Mouse (Mus musculus) midbrain, postnatal 0 days (tissue): ENCODE results near the gene Lclat1. TPM values are rescaled to one million over a fixed set of nuclear protein-coding genes. Genes with fewer than 3 reads are reported as not detected.
"Not testable (repeated sequence)": the region's sequence is repeated elsewhere in the genome, so short reads cannot be mapped to it uniquely, and the experiment has no call there.

Experiments
- ATAC-seq: fragments of 200-750 bp; cut with Nextera tagmentation; 2 replicates; pipeline ENCODE4 v1.8.0; 2017; ENCODE audit warnings: moderate number of reproducible peaks, mild to moderate bottlenecking, moderate TSS enrichment, moderate library complexity; ENCODE audit not compliant: low FRiP score
- DNase-seq: peaks from one replicate; pipeline ENCODE4 v3.0.0-alpha.2; 2015; ENCODE audit warnings: low spot score
- H3K27ac ChIP-seq: fragments of 300-500 bp; sonication (generic); 2 replicates; pipeline ENCODE4 v1.5.1; 2014; ENCODE audit warnings: low read depth, mild to moderate bottlenecking, low read length, mixed read lengths
- H3K27me3 ChIP-seq: fragments of 300-500 bp; sonication (generic); 2 replicates; pipeline ENCODE4 v1.6.1; 2014; ENCODE audit warnings: low read length, control low read depth, mixed read lengths; ENCODE audit not compliant: insufficient read depth
- H3K36me3 ChIP-seq: fragments of 300-500 bp; sonication (generic); 2 replicates; pipeline ENCODE4 v1.6.1; 2014; ENCODE audit warnings: low read length, control low read depth, mixed read lengths; ENCODE audit not compliant: insufficient read depth
- H3K4me1 ChIP-seq: fragments of 300-500 bp; sonication (generic); 2 replicates; pipeline ENCODE4 v1.6.1; 2014; ENCODE audit warnings: mild to moderate bottlenecking, control low read depth, antibody characterized with exemption, low read length, mixed read lengths; ENCODE audit not compliant: insufficient read depth
- H3K4me2 ChIP-seq: fragments of 300-500 bp; sonication (generic); 2 replicates; pipeline ENCODE4 v1.6.1; 2014; ENCODE audit warnings: low read depth, mild to moderate bottlenecking, low read length, mixed read lengths; ENCODE audit not compliant: poor library complexity, severe bottlenecking
- H3K4me3 ChIP-seq: fragments of 300-500 bp; sonication (generic); 2 replicates; pipeline ENCODE4 v1.5.1; 2014; ENCODE audit warnings: low read depth, mild to moderate bottlenecking, low read length, moderate library complexity
- H3K9ac ChIP-seq: fragments of 300-500 bp; sonication (generic); replicated peaks from 2 replicates; pipeline ENCODE4 v1.6.1; 2014; ENCODE audit warnings: mild to moderate bottlenecking, low read length, moderate library complexity, mixed read lengths; ENCODE audit not compliant: poor library complexity, severe bottlenecking
- H3K9me3 ChIP-seq: fragments of 300-500 bp; sonication (generic); 2 replicates; pipeline ENCODE4 v1.6.1; 2016; ENCODE audit warnings: low read length, control low read depth
- CTCF ChIP-seq: IDR thresholded peaks from 2 replicates; pipeline ENCODE4 v1.5.1; 2016; ENCODE audit warnings: antibody characterized with exemption, mild to moderate bottlenecking
- WGBS: fragments of 180-500 bp; shearing (Covaris S2); extraction: QIAGEN DNeasy Blood & Tissue Kit; methylation state at CpG from one replicate; pipeline ENCODE4 v1.1.7; 2014; 5-methylcytosine and 5-hydroxymethylcytosine counted together
- polyA plus RNA-seq: library from polyadenylated mRNA; unstranded; fragments of >200 nt; fragmentation: Nextera tagmentation; extraction: Ambion mirVana; gene quantifications from 2 replicates; pipeline ENCODE4 v1.2.1, GENCODE M21; 2015
- total RNA-seq: library from RNA; depleted of rRNA; stranded (reverse); fragments of >200 nt; gene quantifications from 2 replicates; pipeline ENCODE4 v1.2.3, GENCODE M21; 2014

Lclat1 gene
- total and polyA plus RNA-seq, 2 experiments from 2014 or later: 12.4 to 25.6 TPM

- Histone ChIP-seq H3K27ac (no peak overlapping the region), H3K27me3 (no peaks in the 10 kb centered on the region), H3K36me3 (no peaks in the 10 kb centered on the region), H3K4me1 (no peaks in the 10 kb centered on the region), H3K4me3 (no peak overlapping the region), H3K9me3 (no peaks in the 10 kb centered on the region), H3K9ac (no peak overlapping the region), H3K4me2 (no peak overlapping the region)
- ATAC-seq (no peak), DNase-seq (no peak)
- WGBS: 82% methylated on average over 5 of the region's 5 CpGs
- TF ChIP-seq CTCF: no peak
Observed at GRCm38 (mm10) chr17:73255801-73256200, 148.0 kb downstream of the Lclat1 start.

DNA sequence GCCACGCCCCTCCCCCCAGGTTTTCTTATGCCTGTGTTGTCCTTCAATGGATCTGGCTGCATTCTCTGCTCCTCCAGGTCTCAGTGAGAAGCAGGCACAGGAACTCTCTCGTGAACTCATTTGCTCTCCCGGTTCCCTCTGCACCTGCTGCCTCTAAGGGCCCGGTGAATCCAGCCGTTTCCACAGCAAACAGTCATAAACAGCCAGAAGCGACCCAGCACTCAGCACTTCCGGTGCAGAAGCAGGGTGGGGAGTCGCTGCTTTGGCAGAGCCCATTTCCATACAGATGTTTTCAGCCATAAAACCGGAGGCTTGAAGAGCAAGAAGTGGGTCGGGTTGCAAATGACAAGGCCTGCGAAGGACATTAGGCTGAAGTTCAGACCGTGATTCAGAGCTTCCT, 150.8 kb downstream of the Lclat1 start:
- no peaks in the 10 kb centered on the region for H3K36me3 ChIP-seq
- H3K9ac ChIP-seq: no peak overlapping the region
- ATAC-seq (no peak), DNase-seq (no peak)
- WGBS: 50% methylated on average over 12 of the region's 12 CpGs
- H3K9me3 ChIP-seq: no peaks in the 10 kb centered on the region
- no peak for TF ChIP-seq CTCF
- H3K4me2 ChIP-seq: no peak overlapping the region
- no peaks in the 10 kb centered on the region for H3K4me1 ChIP-seq
- no peak overlapping the region for H3K4me3 ChIP-seq
- no peak overlapping the region for H3K27ac ChIP-seq
- H3K27me3 ChIP-seq: no peaks in the 10 kb centered on the region

DNA sequence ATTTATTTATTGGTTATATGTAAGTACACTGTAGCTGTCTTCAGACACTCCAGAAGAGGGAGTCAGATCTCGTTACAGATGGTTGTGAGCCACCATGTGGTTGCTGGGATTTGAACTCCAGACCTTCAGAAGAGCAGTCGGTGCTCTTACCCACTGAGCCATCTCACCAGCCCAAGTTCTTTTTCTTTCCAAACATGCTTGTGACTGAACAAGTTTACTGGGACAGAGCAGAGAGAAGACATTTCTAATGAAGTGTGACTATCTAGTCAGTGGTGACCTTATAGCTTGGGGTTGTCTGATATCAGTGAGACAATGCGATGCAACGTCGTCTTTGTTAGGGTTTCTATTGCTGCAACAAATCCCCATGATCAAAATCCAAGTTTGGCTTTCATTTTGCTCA, 151.5 kb downstream of the Lclat1 start:
- WGBS: 96% methylated on average over 5 of the region's 5 CpGs
- not testable (repeated sequence) for H3K4me1 ChIP-seq, H3K4me2 ChIP-seq, H3K27ac ChIP-seq, H3K9me3 ChIP-seq, DNase-seq, H3K4me3 ChIP-seq, H3K36me3 ChIP-seq, H3K27me3 ChIP-seq, ATAC-seq, H3K9ac ChIP-seq

GRCm38 (mm10) chr17:73262558-73262957, 154.8 kb downstream of the Lclat1 start:
- Histone ChIP-seq H3K4me3 (no peak overlapping the region), H3K4me2 (no peak overlapping the region), H3K27me3 (no peaks in the 10 kb centered on the region), H3K4me1 (no peaks in the 10 kb centered on the region), H3K27ac (no peak overlapping the region), H3K36me3 (no peaks in the 10 kb centered on the region), H3K9ac (no peak overlapping the region), H3K9me3 (no peaks in the 10 kb centered on the region)
- 86% methylated on average over 2 of the region's 2 CpGs for WGBS
- TF ChIP-seq CTCF: no peak
- DNase-seq: no peak
- no peak for ATAC-seq

DNA sequence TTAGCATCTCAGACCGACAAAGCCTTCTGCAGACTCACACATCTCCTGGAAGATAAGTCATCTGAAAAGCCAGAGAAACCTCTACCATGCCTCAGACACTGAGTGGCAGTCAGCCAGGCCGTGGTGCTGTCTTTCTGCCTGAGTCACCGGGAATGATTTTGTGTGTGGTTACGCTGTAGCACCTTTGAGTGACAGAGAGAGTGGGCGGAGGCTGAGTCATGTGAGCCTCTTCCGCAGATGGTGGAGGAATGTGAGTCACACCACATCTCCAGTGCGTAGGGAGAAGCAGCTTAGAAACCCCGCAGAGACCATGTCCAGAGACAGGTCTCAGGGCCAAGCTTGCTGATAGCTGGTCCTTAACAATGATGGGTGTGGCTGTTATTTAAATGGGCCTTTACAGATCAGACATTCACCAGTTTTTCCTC, 155.3 kb downstream of the Lclat1 start:
- Histone ChIP-seq H3K9me3 (no peaks in the 10 kb centered on the region), H3K27ac (no peak overlapping the region), H3K4me1 (no peaks in the 10 kb centered on the region), H3K4me2 (no peak overlapping the region), H3K36me3 (no peaks in the 10 kb centered on the region), H3K4me3 (no peak overlapping the region), H3K9ac (no peak overlapping the region), H3K27me3 (no peaks in the 10 kb centered on the region)
- no peak for ATAC-seq
- DNase-seq: no peak
- 90% methylated on average over 8 of the region's 8 CpGs for WGBS
- TF ChIP-seq CTCF: no peak

GRCm38 (mm10) chr17:73270871-73271796, 163.3 kb downstream of the Lclat1 start:
- Histone ChIP-seq H3K27ac (peak overlapping the region; percentile 84), H3K36me3 (no peaks in the 10 kb centered on the region), H3K9ac (0 out of 2 replicates have a peak overlapping the region, but pooled peaks have one; percentile 13), H3K9me3 (no peaks in the 10 kb centered on the region), H3K4me1 (peaks cover 12% of the 10 kb centered on the region; the same call in 1 of the 2 replicates), H3K27me3 (no peaks in the 10 kb centered on the region), H3K4me3 (no peak overlapping the region), H3K4me2 (no peak overlapping the region; the same call in 1 of the 2 replicates)
- ATAC-seq (peak; percentile 45), DNase-seq (peak; percentile 19)
- WGBS: 74% methylated on average over 15 of the region's 15 CpGs
- no peak for TF ChIP-seq CTCF
